16 mouse cellular contexts compared by ENCODE assay signal in genomic region chr12:71254779-71255178, GRCm38 (mm10).
"Had no signal": no experiment of that assay in that cellular context is flagged by ENCODE, and none has a peak within 500 bp of the region (broad histone marks: within the 10 kb centered on the region; RNA-seq: fewer than 3 reads in every experiment).

No protein-coding gene starts in this region.

- H3K4me2 ChIP-seq: liver, embryonic 11.5 days; liver, embryonic 15.5 days; neural tube, embryonic 12.5 days had no signal

- H3K36me3 ChIP-seq: liver, embryonic 15.5 days; midbrain, embryonic 10.5 days; neural tube, embryonic 12.5 days had no signal

- H3K27ac ChIP-seq: liver, embryonic 15.5 days; midbrain, embryonic 10.5 days; neural tube, embryonic 12.5 days; stomach, postnatal 0 days had no signal

- H3K4me1 ChIP-seq: liver, embryonic 15.5 days had no signal

- DNase-seq: kidney, adult 8-10 months; kidney, postnatal 25 days; lung, adult 2 months; lung, postnatal 36 days; midbrain, embryonic 14.5 days; right cerebral cortex, adult 18-20 months; right cerebral cortex, postnatal 25 days; thymus, postnatal 14 days had no signal

- ATAC-seq: intestine, embryonic 16.5 days; lung, postnatal 0 days had no signal

- H3K27me3 ChIP-seq: liver, embryonic 15.5 days; neural tube, embryonic 12.5 days had no signal

- H3K9ac ChIP-seq: liver, embryonic 15.5 days; neural tube, embryonic 12.5 days had no signal

- H3K9me3 ChIP-seq: liver, embryonic 15.5 days; midbrain, embryonic 10.5 days; neural tube, embryonic 12.5 days had no signal

- H3K4me3 ChIP-seq: liver, embryonic 15.5 days; midbrain, embryonic 10.5 days; myocyte; neural tube, embryonic 12.5 days had no signal
